Mouse (Mus musculus): Measurements from ENCODE around the gene Gm36864.

Gm36864 gene

DNA sequence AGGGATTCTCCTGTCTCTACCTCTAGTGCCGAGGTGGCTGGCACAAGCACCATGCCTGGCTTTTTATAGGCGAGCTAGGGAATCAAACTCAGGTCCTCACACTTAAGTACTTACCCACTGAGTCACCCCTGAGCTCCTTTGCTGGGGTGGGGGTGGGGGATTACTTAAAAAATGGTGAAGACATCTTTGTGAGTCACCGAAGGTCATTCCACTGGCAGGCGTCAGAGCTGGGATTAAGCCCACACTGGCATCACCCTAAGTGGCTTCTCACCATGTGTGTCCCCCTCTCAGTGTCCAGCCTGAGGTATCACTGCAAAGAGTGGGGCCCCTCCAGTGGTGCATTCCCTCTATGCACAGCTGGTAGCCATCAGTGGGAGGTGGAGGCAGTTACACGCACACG is 24.4 kb downstream of the Gm36864 start:
- no peak for DNase-seq

DNA sequence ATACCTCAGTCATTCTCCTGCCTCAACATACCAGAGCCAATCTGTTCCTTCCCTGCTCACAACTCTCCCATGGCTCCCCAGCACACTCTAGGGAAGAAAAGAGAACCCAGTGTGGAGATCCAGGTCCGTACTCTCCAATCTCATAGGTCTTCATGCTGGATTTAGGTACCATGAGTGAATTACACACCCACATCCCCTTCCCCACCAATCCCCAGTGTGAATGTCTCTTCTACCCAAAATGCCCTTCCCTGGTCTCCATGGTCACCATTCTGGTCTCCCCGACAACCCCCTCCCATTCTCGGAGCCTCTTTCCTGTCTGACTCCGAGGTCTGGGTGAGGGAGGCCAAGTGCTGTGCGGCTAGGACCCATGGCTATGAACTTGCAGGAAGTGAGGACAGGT is 25.2 kb downstream of the Gm36864 start, which contains the start of gene Gm15517:
Gene Gm15517 (plus strand): TSS at position 301 of the 400 bp plus-strand sequence.
- DNase-seq, result no peak

DNA sequence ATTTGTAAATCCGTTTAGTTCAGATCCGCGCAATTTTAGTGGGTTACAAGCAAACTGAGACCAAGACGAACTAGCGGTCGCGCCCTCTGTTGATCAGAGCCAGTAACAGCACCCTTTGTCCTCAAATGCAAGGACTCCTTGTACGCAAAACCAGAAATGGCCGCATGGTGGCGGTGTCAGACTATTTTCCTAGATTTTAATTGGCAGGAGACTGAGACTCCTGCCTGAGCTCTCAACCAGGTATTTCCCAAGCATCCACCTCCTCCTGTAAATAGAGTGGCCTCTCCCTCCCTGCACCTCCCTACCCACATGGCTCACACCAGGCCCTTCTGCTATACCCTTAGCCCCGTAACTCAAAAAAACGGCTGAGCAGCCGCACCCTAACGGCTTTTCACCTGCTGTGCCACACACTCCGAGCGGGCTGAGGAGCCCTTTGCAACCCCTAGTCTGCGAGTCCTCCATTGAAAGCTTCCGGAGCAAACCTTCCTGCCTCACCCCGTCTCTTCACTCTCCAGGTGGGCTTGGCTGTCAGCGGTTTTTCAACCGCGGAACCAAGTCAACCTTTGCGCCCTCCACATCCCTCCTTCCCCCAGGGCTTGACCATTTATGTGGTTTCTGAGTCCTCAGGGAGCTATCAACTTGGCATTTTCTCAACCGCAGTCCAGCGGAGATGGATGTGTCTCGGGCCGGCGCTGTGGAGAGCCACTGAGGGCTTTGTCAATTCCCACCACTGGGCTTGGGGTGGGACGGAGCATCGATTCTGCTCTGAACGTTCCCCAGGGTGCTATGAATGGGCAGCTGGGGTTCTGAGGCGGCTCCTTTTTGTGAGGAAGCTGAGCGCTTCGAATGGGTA is 27.0 kb downstream of the Gm36864 start:
- peak; percentile 98 to 99 for DNase-seq

DNA sequence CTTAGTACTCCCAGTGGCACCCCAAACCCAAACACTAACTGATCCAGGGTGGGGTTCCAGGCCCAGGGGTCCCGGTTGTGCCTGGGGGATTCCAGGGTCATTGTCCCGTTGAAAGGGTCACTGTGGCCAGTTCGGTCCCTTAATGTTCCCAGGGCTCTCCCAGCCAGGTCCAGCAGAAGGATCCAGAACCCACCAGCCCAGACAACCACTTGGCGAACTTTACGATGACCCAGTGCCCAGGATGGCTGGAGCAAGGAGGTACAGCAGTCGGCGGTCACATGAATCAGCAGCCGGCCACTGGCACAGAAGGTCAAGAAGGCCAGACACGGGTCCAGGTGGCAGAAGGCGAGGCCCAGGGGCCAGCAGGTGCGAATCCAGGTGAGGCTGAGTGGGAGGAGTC is 32.1 kb downstream of the Gm36864 start:
- no peak for DNase-seq

DNA sequence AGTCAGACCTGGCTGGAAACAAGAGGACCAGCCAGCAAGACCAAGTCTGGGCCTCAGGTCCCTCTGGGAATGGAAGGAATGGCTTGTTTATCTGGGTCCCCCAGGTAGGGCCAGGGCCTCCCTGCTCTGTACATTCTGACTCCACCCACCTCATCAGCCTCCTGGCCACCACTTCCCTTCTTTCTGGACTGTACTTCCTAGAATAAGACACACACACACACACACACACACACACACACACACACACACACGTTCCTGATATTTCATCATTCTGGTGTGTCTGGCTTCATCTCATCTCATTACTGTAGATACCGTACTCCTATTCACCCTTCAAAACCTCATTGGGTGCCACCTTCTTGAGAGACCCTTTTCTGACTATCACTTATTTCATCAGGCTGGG is 33.4 kb downstream of the Gm36864 start:
- DNase-seq, result no peak

DNA sequence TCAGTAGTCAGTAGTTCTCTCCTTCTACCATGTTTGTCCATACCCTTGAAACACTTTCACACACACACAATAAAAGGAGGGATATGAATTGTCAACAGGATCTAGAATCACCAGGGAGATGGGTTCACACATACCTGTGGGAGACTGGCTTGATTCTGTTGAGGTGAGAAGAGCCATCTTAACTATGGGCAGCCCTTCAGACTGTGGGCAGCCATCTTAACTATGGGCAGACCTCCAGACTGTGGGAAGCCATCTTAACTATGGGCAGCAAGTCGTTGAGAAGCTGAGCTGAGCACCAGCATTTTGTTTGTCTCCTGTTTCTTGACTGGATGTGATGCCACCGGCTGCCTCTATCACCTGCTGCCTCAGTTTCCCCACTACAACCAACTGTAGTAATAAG is 35.3 kb downstream of the Gm36864 start:
- peak; percentile 53 to 64 for DNase-seq

DNA sequence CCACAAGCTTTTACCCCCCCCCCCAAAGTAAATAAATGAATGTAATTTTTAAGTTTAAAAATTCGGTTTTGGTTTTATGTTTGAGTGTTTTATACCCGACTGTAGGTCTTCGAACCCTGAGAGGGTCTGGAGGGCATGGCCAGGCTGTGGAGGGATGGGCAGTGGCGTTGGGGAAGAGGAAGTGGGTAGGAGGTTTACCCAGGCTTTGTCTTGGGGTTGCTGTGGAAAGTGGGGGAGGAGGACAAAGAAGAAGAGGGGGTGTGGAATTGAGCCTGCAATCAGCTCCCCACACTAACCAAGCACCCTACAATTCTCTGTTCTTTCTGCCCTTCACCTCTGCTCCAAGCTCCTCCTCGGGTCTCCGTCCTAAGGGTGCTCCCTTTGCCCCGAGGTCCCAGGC is 36.6 kb downstream of the Gm36864 start:
- DNase-seq, result no peak

DNA sequence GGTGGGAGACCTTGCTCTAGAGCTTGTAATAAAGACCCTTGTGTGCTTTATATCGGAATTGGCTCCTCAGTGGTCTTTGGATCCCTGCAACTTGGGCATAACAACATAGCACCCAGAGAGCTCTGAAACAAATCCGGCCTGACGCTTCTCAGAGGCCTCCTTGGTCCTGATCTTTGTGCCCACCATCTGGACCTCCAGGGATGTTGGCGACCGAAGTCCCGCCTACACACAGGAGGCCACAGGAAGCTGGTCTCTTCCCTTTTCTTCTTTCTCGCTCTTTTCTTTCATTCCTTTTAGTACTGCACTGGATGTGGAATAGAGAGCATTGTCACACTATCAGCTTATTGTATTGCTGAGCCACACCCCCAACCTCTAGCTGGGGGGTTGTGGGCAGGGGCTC is 37.5 kb downstream of the Gm36864 start:
- no peak for DNase-seq

DNA sequence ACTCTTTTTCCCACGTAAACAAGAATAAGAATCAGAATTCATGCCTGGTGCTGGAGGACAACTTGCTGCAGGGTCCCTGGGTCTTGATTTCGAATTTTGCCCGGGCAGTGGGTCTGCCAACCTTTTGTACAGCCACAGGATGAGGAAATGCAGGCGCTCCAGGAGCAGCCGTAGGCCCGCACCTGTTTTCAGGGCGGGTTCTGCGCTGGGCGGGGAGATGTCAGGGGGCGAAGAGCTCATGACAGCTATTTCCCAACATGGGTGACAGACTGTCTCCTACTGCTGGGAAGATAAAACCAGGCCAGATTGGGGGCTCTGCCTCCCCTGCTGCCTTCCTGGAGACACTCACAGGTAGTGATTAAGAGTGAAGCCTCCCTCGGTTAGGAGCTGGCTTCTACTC is 38.1 kb downstream of the Gm36864 start:
- no peak for DNase-seq

DNA sequence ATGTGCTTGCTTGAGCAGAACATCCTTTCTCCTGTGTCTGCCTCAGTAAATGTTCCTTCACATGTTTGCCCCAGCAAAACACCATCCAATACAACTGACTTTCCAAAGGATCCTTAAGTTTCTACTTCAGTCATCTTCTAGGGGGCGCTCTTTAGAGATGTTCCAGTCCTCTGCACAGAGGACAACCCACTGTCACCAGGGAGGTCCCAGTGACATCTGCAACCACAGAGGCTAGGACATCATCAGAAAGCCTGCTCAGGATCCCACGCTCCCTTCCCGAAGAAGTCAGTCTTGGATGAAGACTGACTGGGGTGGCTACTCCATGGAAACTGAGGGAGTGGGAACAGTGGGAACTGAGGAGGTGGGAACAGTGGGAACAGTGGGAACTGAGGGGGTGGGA is 39.6 kb downstream of the Gm36864 start:
- DNase-seq, result no peak

DNA sequence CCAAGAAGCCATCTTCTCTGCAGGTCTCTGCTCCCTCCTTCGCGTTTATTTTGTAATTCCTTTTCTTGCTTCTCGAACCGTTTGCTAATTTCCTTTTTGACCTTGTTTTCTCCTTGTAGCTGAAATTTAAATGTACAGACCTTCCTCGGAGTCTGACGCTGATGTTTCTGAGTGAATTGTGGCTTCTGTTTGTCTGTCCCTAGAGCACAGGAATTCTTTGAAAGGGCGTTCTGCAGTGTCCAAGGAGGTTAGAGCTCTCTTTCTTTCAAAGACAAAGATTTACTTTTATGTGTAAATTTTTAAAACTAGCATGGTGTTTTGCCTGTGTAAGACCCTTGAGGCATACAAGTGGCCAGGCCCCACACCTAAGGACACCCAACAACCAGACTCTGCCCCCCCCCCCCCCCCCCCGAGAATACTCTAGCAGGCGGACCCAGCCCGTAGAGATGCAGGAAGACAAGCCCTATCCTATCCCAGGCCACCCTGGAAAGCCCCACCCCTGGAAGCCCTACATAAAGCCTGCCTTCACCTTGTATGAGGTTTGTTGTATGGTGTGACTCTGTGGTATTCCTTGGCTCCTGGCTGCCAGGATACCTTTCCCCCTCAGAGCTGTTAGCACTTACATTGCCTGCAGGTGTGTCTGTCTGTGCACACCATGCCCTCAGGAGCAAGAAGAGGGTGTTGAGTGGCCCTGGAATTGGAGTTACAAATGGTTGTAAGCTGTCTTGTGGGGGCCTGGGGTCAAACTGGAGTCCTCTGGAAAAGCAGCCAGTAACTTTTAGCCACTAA is 40.7 kb downstream of the Gm36864 start:
- no peak for DNase-seq

DNA sequence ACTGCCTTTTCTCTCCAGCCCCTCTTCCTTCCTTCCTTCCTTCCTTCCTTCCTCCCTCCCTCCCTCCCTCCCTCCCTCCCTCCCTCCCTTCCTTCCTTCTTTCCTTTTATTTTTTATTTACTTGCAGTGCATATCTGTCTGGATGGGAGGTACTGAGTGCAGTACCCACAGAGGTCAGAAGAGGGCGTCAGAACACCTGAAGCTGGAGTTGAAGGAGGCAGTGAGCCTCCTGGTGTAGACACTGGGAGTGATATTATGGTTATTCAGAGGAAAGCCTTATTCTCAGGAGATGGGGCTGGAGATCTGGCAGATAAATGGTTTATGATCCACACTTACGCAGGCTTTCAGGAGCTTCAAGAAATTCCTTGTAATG is 41.3 kb downstream of the Gm36864 start:
- DNase-seq, result peak; percentile 72 to 81

DNA sequence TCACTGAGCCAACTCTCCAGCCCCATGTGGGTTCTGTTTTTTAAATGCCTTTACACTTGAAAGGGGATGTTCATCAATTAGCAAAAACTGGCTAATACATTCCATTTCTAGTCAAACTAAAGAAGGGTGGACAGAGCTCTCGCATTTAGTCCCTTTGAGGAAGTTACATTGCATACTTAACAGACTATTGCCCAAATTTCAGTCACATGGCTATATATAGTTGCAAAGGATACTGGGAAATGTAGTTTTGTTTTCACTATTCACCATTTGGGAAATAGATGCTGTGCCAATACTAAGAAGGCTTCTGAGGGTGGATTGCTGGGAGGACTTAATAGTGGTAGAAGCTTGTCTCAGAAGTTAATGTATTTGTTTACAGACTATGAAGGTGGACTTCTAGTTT is 45.0 kb downstream of the Gm36864 start:
- no peak for DNase-seq

DNA sequence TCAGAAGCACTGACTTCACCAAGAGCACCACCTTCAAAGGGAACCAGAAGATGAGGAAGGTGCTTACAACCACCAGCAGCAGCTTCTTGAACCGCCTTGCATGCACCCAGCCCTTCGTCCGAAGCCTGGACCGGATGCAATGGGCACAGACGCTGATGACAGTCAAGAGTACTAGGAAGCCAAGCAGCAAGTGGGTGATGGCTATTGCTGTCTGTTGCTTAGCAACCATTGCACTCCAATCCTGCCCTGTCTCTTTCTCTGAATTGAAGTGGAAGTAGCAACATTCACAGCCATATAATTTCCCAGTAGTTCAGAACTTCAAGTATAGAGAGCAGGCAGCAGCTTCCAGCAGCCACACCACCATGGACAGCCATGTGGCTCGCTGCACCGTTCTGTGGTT is 45.6 kb downstream of the Gm36864 start:
- DNase-seq, result no peak

DNA sequence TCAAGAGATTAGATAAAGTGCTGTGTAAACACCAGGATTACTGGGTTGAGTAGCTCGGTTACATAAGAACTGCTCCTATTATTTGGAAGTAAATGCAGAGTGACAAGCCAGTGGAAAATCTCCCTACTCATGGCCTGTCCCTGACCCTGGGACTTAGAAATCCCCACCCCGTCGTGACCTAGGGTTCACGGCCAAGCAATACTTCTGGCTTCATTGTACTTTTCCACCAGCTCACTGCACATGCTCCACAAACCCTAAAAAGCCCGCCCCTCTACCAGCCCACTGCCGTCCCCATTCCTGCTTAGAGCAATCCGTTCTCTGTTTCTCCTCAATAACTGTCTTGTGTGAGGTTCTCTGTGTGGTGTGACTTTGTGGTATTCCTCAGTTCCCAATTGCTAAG is 51.8 kb downstream of the Gm36864 start:
- no peak for DNase-seq

DNA sequence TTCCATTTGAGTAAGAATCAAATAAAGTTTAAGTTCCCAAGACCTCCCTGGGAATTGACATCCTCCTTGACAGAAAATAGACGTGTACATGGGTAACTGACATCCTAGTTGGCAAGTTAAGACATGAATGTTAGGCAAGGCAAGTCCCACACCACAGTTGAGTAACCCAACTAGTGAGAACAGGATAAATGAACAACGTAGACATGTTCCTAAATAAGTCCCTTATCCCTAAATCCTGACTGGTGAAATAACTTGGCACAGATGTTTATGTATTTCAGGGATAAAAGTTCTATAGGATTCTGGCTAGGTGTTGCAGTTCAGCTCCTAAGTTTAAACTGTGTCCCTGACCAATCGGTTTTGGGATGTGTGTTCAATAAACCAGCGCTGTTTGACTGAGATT is 55.0 kb downstream of the Gm36864 start:
- DNase-seq, result no peak

DNA sequence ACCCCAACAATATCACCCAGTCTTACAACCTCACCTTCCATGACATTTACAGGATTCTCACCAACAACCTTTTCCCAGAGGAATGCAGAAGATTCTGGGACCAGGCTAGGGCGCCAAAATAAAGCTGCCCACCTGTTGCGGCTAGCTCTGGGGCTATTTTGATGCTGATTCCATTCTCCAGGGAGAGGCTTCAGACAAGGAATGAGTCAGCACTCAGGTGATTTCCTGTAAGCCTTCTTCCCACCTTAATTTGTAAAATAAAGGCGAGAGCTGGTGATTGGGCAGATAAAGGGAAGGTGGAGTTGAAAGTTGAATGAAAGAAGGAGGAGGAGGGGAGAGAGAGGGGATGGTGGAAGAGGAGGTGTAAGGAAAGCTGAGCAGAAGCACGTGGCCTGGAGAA is 55.4 kb downstream of the Gm36864 start:
- no peak for DNase-seq
